Mouse (Mus musculus): ENCODE measurements around the gene Gm3402.
"Not testable (repeated sequence)": the region's sequence is repeated elsewhere in the genome, so short reads cannot be mapped to it uniquely, and the experiment has no call there.

Gene Gm3402

GRCm38 (mm10) chr5:146513823-146514222, at the start of gene Gm3402:
Gene Gm3402, plus strand, starts transcription at chr5:146514123.
- DNase-seq, result not testable (repeated sequence)

- no peak for DNase-seq
Observed at GRCm38 (mm10) chr5:146466663-146467062, 47.3 kb upstream of the Gm3402 start.

GRCm38 (mm10) chr5:146468311-146468710, 45.6 kb upstream of the Gm3402 start:
- DNase-seq, result no peak

DNA sequence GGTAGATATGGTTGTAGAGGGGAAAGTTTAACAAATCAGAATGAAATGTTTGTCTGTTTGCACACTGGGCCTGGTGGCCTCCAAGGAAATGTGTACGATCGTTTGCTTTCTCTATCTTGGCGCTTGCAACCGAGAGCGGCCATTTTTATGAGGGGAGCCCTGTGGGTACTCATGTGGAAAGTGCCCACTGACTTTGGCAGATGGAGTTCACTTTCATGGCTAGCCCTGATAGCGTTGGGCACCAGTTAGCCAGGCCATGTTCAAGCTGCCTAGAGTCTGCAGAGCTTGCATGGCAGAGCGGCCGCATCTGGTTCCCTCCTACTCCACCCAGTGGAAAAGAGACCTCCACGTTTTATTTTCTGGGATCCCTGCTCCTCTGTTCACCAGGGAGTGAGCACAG, 43.1 kb upstream of the Gm3402 start:
- no peak for DNase-seq

DNA sequence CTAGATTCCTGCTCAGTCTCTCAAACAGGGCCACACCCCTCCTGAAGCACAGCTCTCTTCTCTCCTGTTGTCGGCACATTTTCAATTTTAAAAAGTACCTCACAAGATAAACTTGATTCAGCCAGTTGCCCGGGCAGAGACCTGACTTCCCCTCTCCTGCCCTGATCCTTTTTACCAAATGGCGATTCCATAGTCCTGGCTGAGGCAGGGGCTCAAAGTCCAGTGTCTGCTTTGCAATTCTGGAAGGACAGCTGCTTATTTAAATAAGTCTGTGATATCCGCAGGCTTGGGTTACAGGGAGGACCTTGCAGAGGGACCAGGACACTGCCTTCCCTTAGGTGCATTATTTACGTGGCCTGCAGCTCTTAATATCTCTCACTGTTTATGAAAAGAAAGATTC, 42.6 kb upstream of the Gm3402 start:
- DNase-seq, result no peak

DNA sequence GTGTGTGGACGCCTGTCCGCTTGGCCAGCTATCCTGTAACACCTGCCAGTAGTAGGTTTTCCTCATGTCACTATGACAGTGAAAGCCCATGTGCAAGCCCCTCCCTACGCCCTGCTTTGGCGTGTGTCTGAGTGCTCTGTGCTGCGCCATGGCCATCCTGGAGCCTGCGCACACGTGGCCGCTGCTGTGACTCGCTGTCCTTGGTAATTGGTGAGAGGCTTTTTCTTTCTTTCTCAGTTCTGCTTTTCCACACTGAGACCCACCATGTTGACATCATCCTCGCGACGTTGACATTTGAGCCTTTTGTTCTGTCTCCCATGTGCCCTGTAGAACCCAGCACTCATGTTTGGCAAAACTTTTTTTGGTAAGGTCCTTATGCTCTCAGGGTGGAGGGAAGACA, 42.1 kb upstream of the Gm3402 start:
- DNase-seq, result no peak

DNA sequence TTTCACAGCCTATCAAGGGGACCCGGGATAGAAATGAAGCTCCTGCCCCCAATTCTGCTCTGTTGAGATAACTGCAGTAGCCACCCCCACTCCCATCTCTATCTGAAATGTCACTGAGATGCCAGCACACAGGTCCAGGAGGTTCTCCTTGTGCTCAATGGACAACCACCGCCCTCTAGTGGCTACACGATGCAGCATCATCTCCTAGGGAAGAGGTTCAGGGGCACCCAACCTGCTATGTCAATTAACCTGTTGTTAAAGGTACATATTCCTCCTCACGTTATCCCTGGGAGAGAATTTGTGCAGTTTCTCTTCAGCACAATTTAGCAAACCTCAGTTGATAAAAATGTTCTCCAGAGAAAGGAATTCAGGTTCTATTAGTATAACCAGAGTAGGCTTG, 34.4 kb upstream of the Gm3402 start:
- DNase-seq, result peak; percentile 62 to 65

DNA sequence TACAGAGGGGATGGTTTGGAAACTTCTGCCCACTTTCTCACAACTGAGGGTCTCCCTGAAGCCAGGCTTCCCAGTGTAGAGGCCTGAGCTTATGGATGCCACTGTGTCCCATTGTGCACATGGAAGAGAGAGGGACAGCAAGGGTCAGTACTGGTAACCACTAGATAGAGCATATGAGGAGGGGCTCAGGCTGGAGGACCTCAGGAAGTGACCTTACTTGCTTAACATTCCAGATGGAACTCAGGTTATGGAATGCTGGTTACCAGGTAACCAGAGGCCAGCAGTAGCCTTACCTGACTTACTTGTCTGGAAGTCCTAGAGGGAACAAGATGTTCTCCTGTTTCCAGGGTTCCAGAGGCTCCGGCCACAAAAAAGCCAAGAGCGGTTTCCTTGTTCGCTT, 32.3 kb upstream of the Gm3402 start, which contains the start of gene Gm6408:
TSS of gene Gm6408 (plus strand) at position 301 of the 400 bp plus-strand sequence.
- DNase-seq, result not testable (repeated sequence)

DNA sequence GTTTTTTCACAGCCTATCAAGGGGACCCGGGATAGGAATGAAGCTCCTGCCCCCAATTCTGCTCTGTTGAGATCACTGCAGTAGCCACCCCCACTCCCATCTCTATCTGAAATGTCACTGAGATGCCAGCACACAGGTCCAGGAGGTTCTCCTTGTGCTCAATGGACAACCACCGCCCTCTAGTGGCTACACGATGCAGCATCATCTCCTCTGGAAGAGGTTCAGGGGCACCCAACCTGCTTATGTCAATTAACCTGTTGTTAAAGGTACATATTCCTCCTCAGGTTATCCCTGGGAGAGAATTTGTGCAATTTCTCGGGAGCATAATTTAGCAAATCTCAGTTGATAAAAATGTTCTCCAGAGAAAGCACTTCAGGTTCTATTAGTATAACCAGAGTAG, 25.0 kb upstream of the Gm3402 start:
- DNase-seq, result peak; percentile 33 to 59

DNA sequence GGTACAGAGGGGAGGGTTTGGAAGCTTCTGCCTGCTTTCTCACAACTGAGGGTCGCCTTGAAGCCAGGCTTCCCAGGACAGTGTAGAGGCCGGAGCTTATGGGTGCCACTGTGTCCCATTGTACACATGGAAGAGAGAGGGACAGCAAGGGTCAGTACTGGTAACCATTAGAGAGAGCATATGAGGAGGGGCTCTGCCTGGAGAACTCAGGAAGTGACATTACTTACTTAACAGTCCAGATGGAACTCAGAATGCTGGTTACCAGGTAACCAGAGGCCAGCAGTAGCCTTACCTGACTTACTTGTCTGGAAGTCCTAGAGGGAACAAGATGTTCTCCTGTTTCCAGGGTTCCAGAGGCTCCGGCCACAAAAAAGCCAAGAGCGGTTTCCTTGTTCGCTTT, 22.9 kb upstream of the Gm3402 start, which contains the start of gene Gm6370:
TSS of gene Gm6370 (plus strand) at position 301 of the 400 bp plus-strand sequence.
- not testable (repeated sequence) for DNase-seq

DNA sequence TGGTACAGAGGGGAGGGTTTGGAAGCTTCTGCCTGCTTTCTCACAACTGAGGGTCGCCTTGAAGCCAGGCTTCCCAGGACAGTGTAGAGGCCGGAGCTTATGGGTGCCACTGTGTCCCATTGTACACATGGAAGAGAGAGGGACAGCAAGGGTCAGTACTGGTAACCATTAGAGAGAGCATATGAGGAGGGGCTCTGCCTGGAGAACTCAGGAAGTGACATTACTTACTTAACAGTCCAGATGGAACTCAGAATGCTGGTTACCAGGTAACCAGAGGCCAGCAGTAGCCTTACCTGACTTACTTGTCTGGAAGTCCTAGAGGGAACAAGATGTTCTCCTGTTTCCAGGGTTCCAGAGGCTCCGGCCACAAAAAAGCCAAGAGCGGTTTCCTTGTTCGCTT, 11.8 kb upstream of the Gm3402 start, which contains the start of gene 4930449I24Rik:
TSS of gene 4930449I24Rik (plus strand) at position 301 of the 400 bp plus-strand sequence.
- DNase-seq, result not testable (repeated sequence)

DNA sequence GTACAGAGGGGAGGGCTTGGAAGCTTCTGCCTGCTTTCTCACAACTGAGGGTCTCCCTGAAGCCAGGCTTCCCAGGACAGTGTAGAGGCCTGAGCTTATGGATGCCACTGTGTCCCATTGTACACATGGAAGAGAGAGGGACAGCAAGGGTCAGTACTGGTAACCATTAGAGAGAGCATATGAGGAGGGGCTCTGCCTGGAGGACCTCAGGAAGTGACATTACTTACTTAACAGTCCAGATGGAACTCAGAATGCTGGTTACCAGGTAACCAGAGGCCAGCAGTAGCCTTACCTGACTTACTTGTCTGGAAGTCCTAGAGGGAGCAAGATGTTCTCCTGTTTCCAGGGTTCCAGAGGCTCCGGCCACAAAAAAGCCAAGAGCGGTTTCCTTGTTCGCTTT, 11.6 kb downstream of the Gm3402 start, which contains the start of gene Gm3404:
TSS of gene Gm3404 (plus strand) at position 301 of the 400 bp plus-strand sequence.
- not testable (repeated sequence) for DNase-seq

- DNase-seq, result not testable (repeated sequence)
Observed at GRCm38 (mm10) chr5:146537347-146537746, 23.4 kb downstream of the Gm3402 start, which contains the start of gene Gm3409. Gene Gm3409, plus strand, starts transcription at chr5:146537647.

GRCm38 (mm10) chr5:146555836-146556235, 41.9 kb downstream of the Gm3402 start, which contains the start of gene Gm3415:
Gene Gm3415, plus strand, starts transcription at chr5:146556136.
- not testable (repeated sequence) for DNase-seq

- no peak for DNase-seq
Observed at GRCm38 (mm10) chr5:146564259-146564658, 50.3 kb downstream of the Gm3402 start.
